Mouse (Mus musculus) liver, postnatal 0 days (tissue): ENCODE data around the gene Ofcc1.

Experiments
- CTCF ChIP-seq: sonication (generic); IDR thresholded peaks from 2 replicates; pipeline ENCODE4 v1.5.1; 2016; ENCODE audit warnings: antibody characterized with exemption, low read depth
- EP300 ChIP-seq: IDR thresholded peaks from 2 replicates; pipeline ENCODE4 v1.6.1; 2016; ENCODE audit warnings: antibody characterized with exemption, low read depth, mild to moderate bottlenecking

GRCm38 (mm10) chr13:40236356-40236755 lies 124.9 kb downstream of the Ofcc1 start:
- TF ChIP-seq CTCF (no peak), EP300 (no peak)
